Mouse (Mus musculus): ENCODE results near the gene Mars. TPM values are rescaled to one million over a fixed set of nuclear protein-coding genes. Genes with fewer than 3 reads are reported as not detected.

The Mars gene
- polyA plus RNA-seq, 1 experiment = not detected

GRCm38 (mm10) chr10:127290930-127291880 is 20.4 kb downstream of the Mars start:
- WGBS = under 1% methylated on average over 19 of the region's 19 CpGs
- Histone ChIP-seq H3K4me1 (ENCODE audit: control insufficient read depth, insufficient read depth, low read length) (peaks cover 28% of the 10 kb centered on the region), H3K27ac (ENCODE audit: insufficient read depth, low read depth, low read length) (peak overlapping the region; percentile 88), H3K4me3 (ENCODE audit: insufficient read depth, low read depth, low read length) (peak overlapping the region; percentile 78)
- TF ChIP-seq CTCF (IDR thresholded peaks at IDR 0.05; ENCODE audit: insufficient read depth, low read depth, low read length) (no peak), POLR2A (IDR thresholded peaks at IDR 0.05; ENCODE audit: insufficient read depth, low read depth, low read length) (no peak)

GRCm38 (mm10) chr10:127290307-127290929 is 21.2 kb downstream of the Mars start:
- H3K4me3 ChIP-seq (ENCODE audit: insufficient read depth, low read depth, low read length) = peak overlapping the region; percentile 78
- peaks cover 36% of the 10 kb centered on the region for H3K4me1 ChIP-seq (ENCODE audit: control insufficient read depth, insufficient read depth, low read length)
- TF ChIP-seq POLR2A (IDR thresholded peaks at IDR 0.05; ENCODE audit: insufficient read depth, low read depth, low read length) (peak; percentile 53), CTCF (IDR thresholded peaks at IDR 0.05; ENCODE audit: insufficient read depth, low read depth, low read length) (no peak)
- under 1% methylated on average over 40 of the region's 47 CpGs for WGBS
- peak overlapping the region; percentile 99 for H3K27ac ChIP-seq (ENCODE audit: insufficient read depth, low read depth, low read length)

- Histone ChIP-seq H3K4me3 (ENCODE audit: insufficient read depth, low read depth, low read length) (peak overlapping the region; percentile 86), H3K4me1 (ENCODE audit: control insufficient read depth, insufficient read depth, low read length) (peaks cover 40% of the 10 kb centered on the region), H3K27ac (ENCODE audit: insufficient read depth, low read depth, low read length) (peak overlapping the region; percentile 99)
- TF ChIP-seq CTCF (IDR thresholded peaks at IDR 0.05; ENCODE audit: insufficient read depth, low read depth, low read length) = no peak
- no peak for TF ChIP-seq POLR2A (IDR thresholded peaks at IDR 0.05; ENCODE audit: insufficient read depth, low read depth, low read length)
- WGBS = 1% methylated on average over 15 of the region's 15 CpGs
Observed at GRCm38 (mm10) chr10:127289573-127290191, 21.9 kb downstream of the Mars start.

GRCm38 (mm10) chr10:127288800-127289572 is 22.6 kb downstream of the Mars start, which contains the start of gene Mbd6:
Gene Mbd6, minus strand, starts transcription at chr10:127289018.
- Histone ChIP-seq H3K4me3 (ENCODE audit: insufficient read depth, low read depth, low read length) (peak within 1 kb of the TSS; percentile 86), H3K27ac (ENCODE audit: insufficient read depth, low read depth, low read length) (peak within 1 kb of the TSS; percentile 99), H3K4me1 (ENCODE audit: control insufficient read depth, insufficient read depth, low read length) (peaks cover 45% of the 10 kb centered on the region)
- WGBS = under 1% methylated on average over 50 of the region's 65 CpGs
- no peak for TF ChIP-seq CTCF (IDR thresholded peaks at IDR 0.05; ENCODE audit: insufficient read depth, low read depth, low read length)
- peak; percentile 26 for TF ChIP-seq POLR2A (IDR thresholded peaks at IDR 0.05; ENCODE audit: insufficient read depth, low read depth, low read length)

- H3K4me3 ChIP-seq (ENCODE audit: insufficient read depth, low read depth, low read length) = peak overlapping the region; percentile 86
- H3K4me1 ChIP-seq (ENCODE audit: control insufficient read depth, insufficient read depth, low read length) = peaks cover 46% of the 10 kb centered on the region
- H3K27ac ChIP-seq (ENCODE audit: insufficient read depth, low read depth, low read length) = peak overlapping the region; percentile 52
- 2% methylated on average over 23 of the region's 28 CpGs for WGBS
- TF ChIP-seq CTCF (IDR thresholded peaks at IDR 0.05; ENCODE audit: insufficient read depth, low read depth, low read length) (no peak), POLR2A (IDR thresholded peaks at IDR 0.05; ENCODE audit: insufficient read depth, low read depth, low read length) (no peak)
Observed at GRCm38 (mm10) chr10:127288328-127288799, 23.2 kb downstream of the Mars start.

GRCm38 (mm10) chr10:127287936-127288293 is 23.7 kb downstream of the Mars start:
- no peak for TF ChIP-seq POLR2A (IDR thresholded peaks at IDR 0.05; ENCODE audit: insufficient read depth, low read depth, low read length)
- WGBS = 0% methylated on average over 3 of the region's 3 CpGs
- peak overlapping the region; percentile 52; the same call in 1 of the 2 replicates for H3K27ac ChIP-seq (ENCODE audit: insufficient read depth, low read depth, low read length)
- peaks cover 46% of the 10 kb centered on the region for H3K4me1 ChIP-seq (ENCODE audit: control insufficient read depth, insufficient read depth, low read length)
- peak overlapping the region; percentile 86 for H3K4me3 ChIP-seq (ENCODE audit: insufficient read depth, low read depth, low read length)

- Histone ChIP-seq H3K4me1 (ENCODE audit: control insufficient read depth, insufficient read depth, low read length) (peaks cover 46% of the 10 kb centered on the region), H3K4me3 (ENCODE audit: insufficient read depth, low read depth, low read length) (peak overlapping the region; percentile 86), H3K27ac (ENCODE audit: insufficient read depth, low read depth, low read length) (peak overlapping the region; percentile 40; the same call in 1 of the 2 replicates)
- 52% methylated on average over 15 of the region's 15 CpGs for WGBS
- TF ChIP-seq POLR2A (IDR thresholded peaks at IDR 0.05; ENCODE audit: insufficient read depth, low read depth, low read length) (no peak), CTCF (IDR thresholded peaks at IDR 0.05; ENCODE audit: insufficient read depth, low read depth, low read length) (no peak)
Observed at GRCm38 (mm10) chr10:127287271-127287935, 24.2 kb downstream of the Mars start.

- Histone ChIP-seq H3K4me1 (ENCODE audit: control insufficient read depth, insufficient read depth, low read length) (peaks cover 46% of the 10 kb centered on the region), H3K27ac (ENCODE audit: insufficient read depth, low read depth, low read length) (no peak overlapping the region), H3K4me3 (ENCODE audit: insufficient read depth, low read depth, low read length) (0 out of 2 replicates have a peak overlapping the region, but pooled peaks have one; percentile 86)
- WGBS = 50% methylated on average over 7 of the region's 7 CpGs
- TF ChIP-seq POLR2A (IDR thresholded peaks at IDR 0.05; ENCODE audit: insufficient read depth, low read depth, low read length) = no peak
- TF ChIP-seq CTCF (IDR thresholded peaks at IDR 0.05; ENCODE audit: insufficient read depth, low read depth, low read length) = no peak
Observed at GRCm38 (mm10) chr10:127286730-127287129, 24.9 kb downstream of the Mars start.

Data from olfactory bulb, adult 2 months (tissue).